Mouse (Mus musculus) E14TG2a.4 (cell line): ENCODE results near the gene Zfp91.

Experiments used
- CTCF ChIP-seq: conservative IDR thresholded peaks from 2 replicates; pipeline ENCODE4 v1.5.1; 2014; ENCODE audit warnings: low read length
- POU5F1 ChIP-seq: IDR thresholded peaks from 2 replicates; pipeline ENCODE4 v1.6.1; 2014; ENCODE audit warnings: low read length, borderline replicate concordance

GRCm38 (mm10) chr19:12799081-12799480 is 3.2 kb upstream of the Zfp91 start:
- no peak for TF ChIP-seq CTCF
- TF ChIP-seq POU5F1 = no peak
